Comparison of ENCODE assay signal across 9 mouse cellular contexts in genomic region chr19:56908472-56909270, GRCm38 (mm10). TPM values are rescaled to one million over a fixed set of nuclear protein-coding genes. Genes with fewer than 3 reads are reported as not detected.
A peak's percentile ranks its signal among the peaks of the same experiment; 100 is the strongest.
DNase-seq lines count a peak whose midpoint lies in the region; ATAC-seq and TF ChIP-seq lines count a peak whose summit lies in the region.
"Had no signal": no experiment of that assay in that cellular context is flagged by ENCODE, and none has a peak within 500 bp of the region (broad histone marks: within the 10 kb centered on the region; RNA-seq: fewer than 3 reads in every experiment).

No protein-coding gene starts in this region.

- peak; percentile 92 for TF ChIP-seq CTCF in hindbrain, postnatal 0 days (IDR thresholded peaks at IDR 0.05; ENCODE audit: low read depth)

- DNase-seq in adrenal gland, postnatal 14 days: peak; percentile 65
- no peak for DNase-seq in adrenal gland, adult 18-20 months (ENCODE audit: low spot score in 2 of 2)
- peak; percentile 51 for DNase-seq in 416B (ENCODE audit: low read depth)
- peak; percentile 84 for DNase-seq in hindbrain, postnatal 0 days (ENCODE audit: low spot score)
- peak; percentile 56 to 64 for DNase-seq in left cerebral cortex, postnatal 14 days (ENCODE audit: low spot score in 2 of 2)
- DNase-seq in naive thymus-derived CD4-positive, alpha-beta T cell, adult 2 months (ENCODE audit: low read depth): peak; percentile 37
- DNase-seq in spleen, postnatal 36 days (ENCODE audit: low spot score in 2 of 2): no peak

- H3K9me3 ChIP-seq in hindbrain, postnatal 0 days (ENCODE audit: low read length): no peaks in the 10 kb centered on the region

- H3K27ac ChIP-seq in hindbrain, postnatal 0 days: no peak overlapping the region

- H3K4me1 ChIP-seq in hindbrain, postnatal 0 days (ENCODE audit: insufficient read depth, low read length): no peaks in the 10 kb centered on the region

- WGBS in hindbrain, postnatal 0 days: 71% methylated on average over 17 of the region's 17 CpGs

- peak; percentile 72; the same call in 1 of the 2 replicates for ATAC-seq in common myeloid progenitor, adult 5-6 weeks (replicated peaks; ENCODE audit: low read depth, poor library complexity, severe bottlenecking)
- peak; percentile 77 for ATAC-seq in hindbrain, postnatal 0 days

- no peak overlapping the region for H3K4me2 ChIP-seq in hindbrain, postnatal 0 days (ENCODE audit: low read depth, low read length)

- H3K27me3 ChIP-seq in hindbrain, postnatal 0 days (ENCODE audit: insufficient read depth, low read length): no peaks in the 10 kb centered on the region

- no peak overlapping the region for H3K9ac ChIP-seq in hindbrain, postnatal 0 days (replicated peaks; ENCODE audit: low read length)

- H3K36me3 ChIP-seq in hindbrain, postnatal 0 days (ENCODE audit: insufficient read depth, low read length): no peaks in the 10 kb centered on the region

- intact Hi-C loops in left cerebral cortex, postnatal 14 days (cut with DNase I): loop anchor here (5.0 kb wide), 1 partner anchor 96 kb away; no protein-coding TSS in a partner anchor

- H3K4me3 ChIP-seq in hindbrain, postnatal 0 days (ENCODE audit: low read length): no peak overlapping the region

RNA-seq across cellular contexts. Expression of gene Vwa2, which starts 34.6 kb away (rescaled TPM):
- not detected in 2 replicates for total RNA-seq in adrenal gland, postnatal 14 days (2021)
- total RNA-seq in adrenal gland, adult 18-20 months (2021): not detected
- not detected in 2 replicates for total RNA-seq in common myeloid progenitor, adult 5-6 weeks (2017)
- 0.79 and 1.6 TPM in 2 replicates for total RNA-seq in hindbrain, postnatal 0 days (2014; rRNA removed)
- 0.47 and 0.64 TPM in 2 replicates for polyA plus RNA-seq in hindbrain, postnatal 0 days (2015; fragmentation: Nextera tagmentation; extraction: Ambion mirVana)
- under 1 TPM in 1 of 2 experiments, not detected in 1; 0.11 TPM for total RNA-seq in left cerebral cortex, postnatal 14 days (2021)
- total RNA-seq: heart, postnatal 36 days had no signal

Comparison
In these comparisons a context has a peak if more than half of its experiments do, and no peak if none do; other contexts are left out.
1. DNase-seq: peak in adrenal gland, postnatal 14 days (single experiment), 416B (single experiment), hindbrain, postnatal 0 days (single experiment), left cerebral cortex, postnatal 14 days (2 of 2) and naive thymus-derived CD4-positive, alpha-beta T cell, adult 2 months (single experiment); none in adrenal gland, adult 18-20 months (0 of 2) and spleen, postnatal 36 days (0 of 2).